Mouse (Mus musculus): ENCODE data around the gene Gpx2.

GRCm38 (mm10) chr12:76818120-76818519 is 22.8 kb upstream of the Gpx2 start:
- TF ChIP-seq CTCF (IDR thresholded peaks at IDR 0.05; ENCODE audit: low read depth), result no peak
- TF ChIP-seq EP300 (IDR thresholded peaks at IDR 0.05; ENCODE audit: low read depth), result no peak

All from liver, embryonic 14.5 days (tissue).